Mouse (Mus musculus) heart, adult 8-10 months (tissue): ENCODE measurements around the gene A630095N17Rik. TPM values are rescaled to one million over a fixed set of nuclear protein-coding genes. Genes with fewer than 3 reads are reported as not detected.

Experiments used
- DNase-seq: peaks from one replicate; pipeline ENCODE4 v3.0.0; 2022; ENCODE audit warnings: low spot score
- total RNA-seq, 4 experiments: library from RNA; stranded (reverse); gene quantifications; 2 replicates each; pipeline ENCODE4 v1.2.4; 2022

The A630095N17Rik gene
- total RNA-seq, 4 experiments from 2014 or later: not detected

GRCm38 (mm10) chr1:75214886-75215285 lies 17.0 kb downstream of the A630095N17Rik start:
- DNase-seq: peak; percentile 79

- no peak for DNase-seq
Observed at GRCm38 (mm10) chr1:75214442-75214841, 17.5 kb downstream of the A630095N17Rik start.

- no peak for DNase-seq
Observed at GRCm38 (mm10) chr1:75213096-75213495, 18.8 kb downstream of the A630095N17Rik start.

DNA sequence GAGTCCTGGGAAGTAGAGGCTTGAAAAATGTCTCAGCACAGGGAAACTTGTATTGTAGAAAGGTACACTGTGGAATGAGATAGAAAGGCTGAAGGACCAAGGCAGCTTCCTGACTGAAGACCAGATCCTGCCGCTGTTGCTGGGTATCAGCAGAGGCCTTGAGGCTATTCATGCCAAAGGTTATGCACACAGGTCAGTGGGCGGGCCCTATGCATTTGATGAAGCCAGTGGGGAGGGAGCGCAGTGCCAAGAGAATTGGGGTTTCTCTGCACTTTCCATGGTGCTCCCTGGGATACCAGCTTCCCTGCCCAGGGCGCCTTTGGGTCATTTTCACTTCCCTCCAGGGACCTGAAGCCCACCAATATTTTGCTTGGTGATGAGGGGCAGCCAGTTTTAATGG lies 19.4 kb downstream of the A630095N17Rik start:
- no peak for DNase-seq

- DNase-seq: no peak
Observed at GRCm38 (mm10) chr1:75211141-75211708, 20.7 kb downstream of the A630095N17Rik start.

DNA sequence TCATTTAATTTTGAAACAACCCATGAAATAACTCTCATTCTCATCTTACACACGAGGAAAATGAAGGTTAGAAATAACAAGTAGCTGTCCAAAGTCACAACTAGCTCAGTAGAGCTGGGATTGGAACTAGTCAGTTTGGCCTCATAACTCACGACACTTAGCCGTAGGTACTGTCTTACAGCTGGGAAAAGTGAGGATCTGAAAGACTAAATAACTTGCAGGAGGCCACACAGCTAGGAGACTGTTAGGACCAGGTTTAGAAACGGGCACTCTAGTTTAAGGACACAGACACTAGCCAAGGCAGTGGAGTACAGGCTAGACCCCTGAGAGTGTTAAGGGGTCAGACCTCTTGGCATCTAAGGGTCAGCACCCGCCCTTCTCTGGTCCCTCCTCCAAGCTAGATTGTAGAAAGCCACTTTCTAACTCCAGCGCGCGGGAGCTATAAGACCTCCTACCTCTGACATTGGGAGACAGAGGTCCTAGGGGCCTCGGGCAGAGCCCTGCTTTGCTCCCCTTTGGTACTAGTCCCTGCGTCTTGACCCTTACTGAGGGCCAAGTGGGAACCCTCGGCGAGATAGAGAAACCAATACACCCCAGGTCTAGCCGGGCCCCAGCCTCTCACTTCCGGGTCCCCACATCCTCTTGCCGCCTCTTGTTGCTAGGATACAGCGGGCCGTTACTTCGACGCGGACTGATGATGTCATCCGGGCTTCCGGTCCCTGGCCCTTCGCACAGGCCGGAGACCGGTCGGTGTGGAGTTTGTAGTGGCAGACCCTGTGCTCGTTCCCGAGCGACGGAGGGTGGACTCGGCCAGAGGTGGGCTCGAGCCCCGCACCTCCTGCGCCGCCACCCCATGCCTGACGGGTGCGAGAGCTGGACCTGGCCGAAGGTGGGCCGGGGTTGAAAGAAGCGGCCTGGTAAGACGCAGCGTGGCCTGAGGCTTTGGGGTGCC lies 21.5 kb downstream of the A630095N17Rik start, which contains the start of the genes Glb1l and Stk16:
Gene Glb1l (minus strand): TSS at position 678 of the 952 bp plus-strand sequence.
Gene Stk16 (plus strand): TSS at position 703 of the 952 bp plus-strand sequence.
- peak; percentile 97 for DNase-seq

GRCm38 (mm10) chr1:75208967-75209678 lies 22.8 kb downstream of the A630095N17Rik start:
- DNase-seq: no peak

DNA sequence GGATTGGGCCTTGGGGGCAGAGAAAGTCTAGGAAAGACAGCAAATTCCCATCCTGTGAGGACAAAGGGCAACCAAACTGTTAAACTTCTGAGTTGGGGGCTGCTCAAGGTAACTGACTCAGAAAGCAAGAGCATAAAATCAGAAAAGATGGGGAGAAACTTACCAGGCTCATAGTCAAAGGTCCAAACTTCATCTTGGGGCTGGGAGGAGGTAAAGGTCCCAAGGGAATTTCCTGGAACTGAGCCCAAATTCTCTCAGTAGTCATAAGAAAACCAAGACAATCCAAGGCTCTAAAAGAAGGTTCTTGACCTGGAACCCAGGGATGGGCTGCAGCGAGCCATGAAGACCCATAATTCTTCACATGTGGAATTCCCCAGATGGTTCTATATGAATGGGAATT lies 30.7 kb downstream of the A630095N17Rik start:
- DNase-seq: no peak

DNA sequence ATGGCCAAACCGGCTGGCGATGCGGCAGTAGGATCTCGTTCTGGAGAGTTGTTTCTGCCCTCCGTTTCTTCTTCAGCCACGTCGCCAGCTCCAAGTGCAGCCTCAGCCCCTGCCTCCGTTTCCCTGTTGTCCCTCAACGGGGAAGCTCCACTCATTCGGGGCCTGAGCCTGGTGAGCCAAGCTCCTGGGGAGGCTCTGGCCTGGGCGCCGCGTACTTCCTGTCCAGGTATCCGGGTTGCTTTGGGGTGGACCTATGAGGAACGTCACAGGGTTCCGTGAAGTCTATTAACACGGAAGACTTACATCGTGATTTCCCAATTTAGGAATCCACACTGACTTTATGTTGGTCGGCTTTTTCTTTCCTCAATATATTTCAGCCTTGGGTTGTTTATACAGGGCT lies 39.5 kb downstream of the A630095N17Rik start:
- DNase-seq: no peak

DNA sequence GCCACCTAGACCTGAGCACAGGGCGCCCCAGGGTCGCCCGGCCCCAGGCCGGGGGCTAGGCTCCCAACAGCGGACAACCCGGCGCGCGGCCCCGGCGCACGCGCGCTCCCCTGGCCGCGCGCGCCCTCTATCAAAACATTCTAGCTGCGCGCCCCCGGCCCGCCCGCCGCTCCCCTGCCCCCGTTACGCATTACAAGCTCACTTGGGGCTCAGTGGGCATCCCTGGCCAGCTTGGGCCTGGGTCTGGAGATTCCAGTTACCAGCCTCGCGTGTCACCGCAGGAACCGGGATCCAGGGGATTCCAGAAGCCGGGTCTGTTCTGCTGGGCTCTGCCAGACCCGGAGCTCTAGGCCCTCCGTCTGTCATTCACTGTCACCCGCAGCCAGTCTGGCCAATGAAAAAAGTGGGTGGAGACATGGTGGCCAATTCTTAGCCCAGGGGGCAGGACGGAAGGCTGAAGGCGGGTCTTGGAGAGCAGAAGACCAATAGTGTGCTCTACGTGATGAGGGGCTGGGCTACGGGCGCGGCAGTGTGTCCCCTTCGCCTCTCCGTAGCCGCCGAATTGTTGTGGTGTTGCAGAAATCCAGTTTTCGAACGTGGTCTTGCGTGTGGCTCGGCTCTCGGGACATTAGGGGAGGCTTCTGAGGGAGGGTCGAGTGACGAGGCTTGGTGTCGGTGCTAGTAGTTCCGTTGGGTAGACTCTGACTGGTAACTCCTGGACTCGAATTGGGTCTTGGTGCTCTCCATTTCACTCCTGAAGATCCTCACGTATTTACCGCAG lies 40.1 kb downstream of the A630095N17Rik start, which contains the start of the genes Ankzf1 and Atg9a:
Gene Ankzf1 (plus strand): TSS at position 530 of the 781 bp plus-strand sequence.
Gene Atg9a (minus strand): TSS at position 575 of the 781 bp plus-strand sequence.
- DNase-seq: peak; percentile 98

DNA sequence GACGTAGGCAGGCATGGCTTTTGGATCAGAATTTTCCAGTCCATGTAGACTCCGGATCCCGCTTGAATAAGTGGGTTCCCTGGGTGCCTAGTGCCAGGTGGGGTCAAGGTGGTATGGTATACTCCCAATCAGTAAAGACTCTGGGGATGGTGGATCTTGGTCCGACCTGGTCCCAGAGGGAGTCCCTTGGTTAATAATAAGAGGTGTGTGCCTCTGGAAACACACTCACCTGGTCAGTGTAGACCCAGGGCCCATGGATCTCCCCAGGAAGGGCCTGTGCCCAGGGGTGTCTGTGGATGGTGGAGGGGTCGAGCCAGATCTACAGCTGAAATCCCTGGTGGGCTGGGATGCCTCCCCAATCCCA lies 40.7 kb downstream of the A630095N17Rik start:
- DNase-seq: no peak

DNA sequence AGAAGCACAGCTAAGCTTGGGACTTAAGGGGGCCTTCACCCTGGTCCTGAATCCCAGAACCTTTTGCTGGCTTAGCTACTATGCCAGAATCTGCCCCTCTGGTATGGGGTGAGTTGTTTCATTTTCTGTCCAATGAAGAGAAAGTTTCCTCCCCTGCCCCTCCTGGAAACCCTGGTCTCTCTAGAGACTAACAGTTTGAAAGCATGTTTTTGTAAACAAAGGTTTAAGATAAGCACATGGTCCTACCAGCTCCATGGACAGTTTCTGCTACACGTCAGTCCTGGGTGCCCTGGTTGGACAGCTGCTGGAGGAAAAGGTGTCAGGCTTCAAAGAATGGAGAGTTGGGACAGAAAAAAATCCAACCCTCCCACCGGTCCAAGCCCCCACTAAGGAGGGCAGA lies 41.3 kb downstream of the A630095N17Rik start:
- DNase-seq: no peak

- DNase-seq: no peak
Observed at GRCm38 (mm10) chr1:75187914-75188483, 43.9 kb downstream of the A630095N17Rik start.

- no peak for DNase-seq
Observed at GRCm38 (mm10) chr1:75187126-75187525, 44.8 kb downstream of the A630095N17Rik start.

- DNase-seq: no peak
Observed at GRCm38 (mm10) chr1:75185495-75185894, 46.4 kb downstream of the A630095N17Rik start.

- DNase-seq: no peak
Observed at GRCm38 (mm10) chr1:75182160-75182559, 49.7 kb downstream of the A630095N17Rik start.

DNA sequence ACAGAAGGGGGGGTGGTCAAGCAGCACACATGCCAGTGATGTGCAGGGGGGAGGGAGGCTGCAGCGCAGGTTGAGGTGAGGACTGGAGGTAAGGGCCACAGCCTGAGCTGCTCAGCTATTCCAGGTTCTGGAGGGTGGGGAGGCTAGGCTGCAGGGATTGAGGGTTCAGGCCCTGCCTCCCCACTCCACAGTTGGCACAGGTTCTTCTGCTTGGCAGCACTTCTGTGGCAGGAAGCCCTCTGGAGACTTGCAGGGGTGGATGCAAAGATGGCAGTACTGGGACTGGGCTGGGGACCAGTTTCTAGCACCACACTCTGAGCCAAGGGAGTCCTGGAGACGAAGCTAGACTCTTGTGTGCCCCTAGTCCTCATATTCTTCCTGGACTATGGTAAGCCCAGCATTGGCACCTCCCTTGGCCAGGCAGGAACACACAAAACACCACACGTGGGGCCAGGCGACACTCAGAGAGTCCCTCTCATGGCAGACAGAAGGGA lies 50.5 kb downstream of the A630095N17Rik start:
- no peak for DNase-seq

GRCm38 (mm10) chr1:75180741-75181140 lies 51.2 kb downstream of the A630095N17Rik start:
- DNase-seq: no peak

DNA sequence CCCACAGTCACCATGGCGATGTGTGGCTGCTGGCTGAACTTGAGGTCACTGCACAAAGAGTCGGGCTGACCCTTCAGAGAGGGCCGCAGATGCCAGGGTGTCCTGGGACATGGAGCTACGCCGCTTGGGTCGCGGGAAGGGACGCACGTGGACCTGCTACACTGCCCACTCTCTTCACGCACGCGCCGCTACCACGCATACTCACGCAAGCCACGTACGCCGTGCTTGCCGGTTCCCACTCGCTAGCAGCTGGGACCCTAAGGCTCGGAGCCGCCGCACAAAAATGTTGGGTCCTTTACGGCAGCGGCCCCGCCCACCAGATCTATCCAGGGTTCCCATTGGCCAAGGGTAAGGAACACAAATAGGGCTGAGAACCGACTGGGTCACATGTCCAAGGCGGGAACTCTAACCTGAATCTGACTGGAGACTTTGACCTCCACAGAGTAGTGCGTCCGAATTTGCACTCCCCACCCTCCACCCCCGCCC lies 51.8 kb downstream of the A630095N17Rik start, which contains the start of gene Abcb6:
Gene Abcb6 (minus strand): TSS at position 288 of the 486 bp plus-strand sequence.
- peak; percentile 88 for DNase-seq
